Mouse (Mus musculus): ENCODE data around the gene Trim72.

GRCm38 (mm10) chr7:128016650-128017049 lies 12.9 kb downstream of the Trim72 start:
- TF ChIP-seq POLR2A (IDR thresholded peaks at IDR 0.05; ENCODE audit: borderline replicate concordance, insufficient read depth, low read length): no peak
- no peak for TF ChIP-seq CTCF (IDR thresholded peaks at IDR 0.05; ENCODE audit: borderline replicate concordance, insufficient read depth, low read depth, low read length)

Measured in cerebellum, adult 2 months (tissue).